In genomic region chr11:28670765-28671164, GRCm38 (mm10) we compare ENCODE assay signal across 21 mouse cellular contexts.
DNase-seq lines count a peak whose midpoint lies in the region; ATAC-seq lines count a peak whose summit lies in the region.
"Had no signal": no experiment of that assay in that cellular context is flagged by ENCODE, and none has a peak within 500 bp of the region (broad histone marks: within the 10 kb centered on the region; RNA-seq: fewer than 3 reads in every experiment).

No protein-coding gene starts in this region.

- no peak for ATAC-seq in hindbrain, embryonic 12.5 days (ENCODE audit: low FRiP score)
- ATAC-seq: forebrain, embryonic 14.5 days; forebrain, embryonic 16.5 days had no signal

- no peaks in the 10 kb centered on the region for H3K36me3 ChIP-seq in hindbrain, embryonic 12.5 days
- H3K36me3 ChIP-seq: embryonic facial prominence, embryonic 13.5 days; embryonic facial prominence, embryonic 15.5 days; forebrain, embryonic 10.5 days; forebrain, embryonic 12.5 days had no signal

- H3K4me1 ChIP-seq in hindbrain, embryonic 12.5 days: no peaks in the 10 kb centered on the region
- H3K4me1 ChIP-seq: embryonic facial prominence, embryonic 13.5 days; embryonic facial prominence, embryonic 15.5 days; forebrain, embryonic 10.5 days; forebrain, embryonic 12.5 days had no signal

- no peaks in the 10 kb centered on the region for H3K9me3 ChIP-seq in hindbrain, embryonic 12.5 days (replicated peaks)
- H3K9me3 ChIP-seq: embryonic facial prominence, embryonic 13.5 days; embryonic facial prominence, embryonic 15.5 days; forebrain, embryonic 10.5 days; forebrain, embryonic 12.5 days had no signal

- peak; percentile 28 to 40 for DNase-seq in frontal cortex, adult 2 months (ENCODE audit: extremely low spot score in 1 of 2, low spot score in 1 of 2)
- no peak for DNase-seq in frontal cortex, postnatal 25 days (ENCODE audit: low spot score in 2 of 2)
- peak; percentile 9 for DNase-seq in right cerebral cortex, adult 18-20 months
- DNase-seq in right cerebral cortex, postnatal 14 days: no peak
- DNase-seq in telencephalon, adult 2 months (ENCODE audit: low read depth, low spot score): peak; percentile 71
- DNase-seq: adrenal gland, adult 2 months; adrenal gland, postnatal 10 days; adrenal gland, postnatal 25 days; cerebellum, adult 11-12 months; cerebellum, adult 2 months; cerebellum, adult 9-10 months; cerebellum, postnatal 10 days; cerebellum, postnatal 25 days had no signal

- no peak overlapping the region for H3K4me2 ChIP-seq in hindbrain, embryonic 12.5 days (replicated peaks)
- H3K4me2 ChIP-seq: embryonic facial prominence, embryonic 13.5 days; embryonic facial prominence, embryonic 15.5 days; forebrain, embryonic 12.5 days had no signal

- H3K9ac ChIP-seq in hindbrain, embryonic 12.5 days: no peak overlapping the region
- H3K9ac ChIP-seq: embryonic facial prominence, embryonic 13.5 days; embryonic facial prominence, embryonic 15.5 days; forebrain, embryonic 12.5 days had no signal

- no peak overlapping the region for H3K4me3 ChIP-seq in hindbrain, embryonic 12.5 days
- H3K4me3 ChIP-seq: embryonic facial prominence, embryonic 13.5 days; embryonic facial prominence, embryonic 15.5 days; erythroblast, embryonic 14.5 days; forebrain, embryonic 10.5 days; forebrain, embryonic 12.5 days had no signal

- H3K27ac ChIP-seq in hindbrain, embryonic 12.5 days: no peak overlapping the region
- H3K27ac ChIP-seq: embryonic facial prominence, embryonic 13.5 days; embryonic facial prominence, embryonic 15.5 days; forebrain, embryonic 10.5 days; forebrain, embryonic 12.5 days had no signal

- H3K27me3 ChIP-seq in hindbrain, embryonic 12.5 days: no peaks in the 10 kb centered on the region
- H3K27me3 ChIP-seq: embryonic facial prominence, embryonic 13.5 days; embryonic facial prominence, embryonic 15.5 days; forebrain, embryonic 12.5 days had no signal

Comparison
In these comparisons a context has a peak if more than half of its experiments do, and no peak if none do; other contexts are left out.
1. DNase-seq: peak in frontal cortex, adult 2 months (2 of 2), right cerebral cortex, adult 18-20 months (single experiment) and telencephalon, adult 2 months (single experiment); none in frontal cortex, postnatal 25 days (0 of 2) and right cerebral cortex, postnatal 14 days (single experiment).